Mouse (Mus musculus) forebrain, postnatal 0 days (tissue): ENCODE results near the gene Prrg2. TPM values are rescaled to one million over a fixed set of nuclear protein-coding genes. Genes with fewer than 3 reads are reported as not detected.

ENCODE experiments used
- ATAC-seq: fragments of 200-750 bp; cut with Nextera tagmentation; 2 replicates; pipeline ENCODE4 v1.8.0; 2017; ENCODE audit warnings: mild to moderate bottlenecking, moderate library complexity
- DNase-seq: peaks from one replicate; pipeline ENCODE4 v3.0.0-alpha.2; 2015
- H3K27ac ChIP-seq: fragments of 300-500 bp; sonication (generic); 2 replicates; pipeline ENCODE4 v1.5.1; 2014; ENCODE audit warnings: low read depth, mild to moderate bottlenecking, antibody characterized with exemption, low read length, moderate library complexity, mixed read lengths
- H3K27me3 ChIP-seq: fragments of 300-500 bp; sonication (generic); 2 replicates; pipeline ENCODE4 v1.6.1; 2014; ENCODE audit warnings: mild to moderate bottlenecking, low read length, mixed read lengths; ENCODE audit not compliant: insufficient read depth
- H3K36me3 ChIP-seq: fragments of 300-500 bp; sonication (generic); 2 replicates; pipeline ENCODE4 v1.6.1; 2014; ENCODE audit warnings: mild to moderate bottlenecking, moderate library complexity; ENCODE audit not compliant: insufficient read depth
- H3K4me1 ChIP-seq: fragments of 300-500 bp; sonication (generic); 2 replicates; pipeline ENCODE4 v1.6.1; 2014; ENCODE audit warnings: antibody characterized with exemption; ENCODE audit not compliant: insufficient read depth
- H3K4me2 ChIP-seq: fragments of 300-500 bp; sonication (generic); 2 replicates; pipeline ENCODE4 v1.6.1; 2014; ENCODE audit warnings: low read depth, mild to moderate bottlenecking, moderate library complexity
- H3K4me3 ChIP-seq: fragments of 300-500 bp; sonication (generic); 2 replicates; pipeline ENCODE4 v1.5.1; 2014; ENCODE audit warnings: low read depth, low read length, mixed read lengths
- H3K9ac ChIP-seq: fragments of 300-500 bp; sonication (generic); 2 replicates; pipeline ENCODE4 v1.6.1; 2014; ENCODE audit warnings: mild to moderate bottlenecking
- H3K9me3 ChIP-seq: fragments of 300-500 bp; sonication (generic); 2 replicates; pipeline ENCODE4 v1.6.1; 2016; ENCODE audit warnings: low read length
- CTCF ChIP-seq: sonication (generic); IDR thresholded peaks from 2 replicates; pipeline ENCODE4 v1.5.1; 2016; ENCODE audit warnings: antibody characterized with exemption, control low read depth, low read depth
- WGBS: fragments of 180-500 bp; shearing (Covaris S2); extraction: QIAGEN DNeasy Blood & Tissue Kit; methylation state at CpG from one replicate; pipeline ENCODE4 v1.1.7; 2014; 5-methylcytosine and 5-hydroxymethylcytosine counted together
- polyA plus RNA-seq: library from polyadenylated mRNA; unstranded; fragments of >200 nt; fragmentation: Nextera tagmentation; extraction: Ambion mirVana; gene quantifications from 2 replicates; pipeline ENCODE4 v1.2.1, GENCODE M21; 2015
- total RNA-seq: library from RNA; depleted of rRNA; stranded (reverse); fragments of >200 nt; gene quantifications from 2 replicates; pipeline ENCODE4 v1.2.3, GENCODE M21; 2014

Gene Prrg2
- total and polyA plus RNA-seq, 2 experiments from 2014 or later, result 15.1 to 15.9 TPM

DNA sequence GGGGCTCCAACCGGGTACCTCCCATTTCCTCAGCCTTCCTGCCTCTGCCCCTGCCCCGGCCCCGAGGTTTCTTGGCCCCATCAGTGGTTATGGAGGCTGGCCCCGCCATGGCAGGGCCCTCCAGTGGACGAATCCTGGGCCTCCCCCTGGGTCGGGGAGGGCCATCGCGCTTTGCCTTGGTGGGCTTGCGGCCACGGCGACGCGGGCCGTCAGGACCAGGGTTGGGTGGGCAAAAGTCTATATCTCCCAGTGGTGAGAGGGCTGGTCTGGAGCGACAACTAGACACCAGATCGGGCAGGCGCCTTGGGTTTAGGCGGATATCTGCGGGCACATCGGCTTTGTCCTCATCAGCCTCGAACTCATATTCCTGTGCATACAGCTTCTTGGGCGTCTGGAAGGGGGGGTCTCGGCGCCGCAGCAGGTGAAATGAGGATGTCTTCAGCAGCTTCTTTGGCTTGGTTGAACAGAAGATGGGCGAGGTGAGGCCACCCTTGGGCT, 15.6 kb downstream of the Prrg2 start:
- H3K4me3 ChIP-seq, result no peak overlapping the region
- no peak for DNase-seq
- 96% methylated on average over 26 of the region's 26 CpGs for WGBS
- no peak overlapping the region for H3K27ac ChIP-seq
- TF ChIP-seq CTCF, result no peak
- H3K36me3 ChIP-seq, result peaks cover 82% of the 10 kb centered on the region
- no peaks in the 10 kb centered on the region for H3K9me3 ChIP-seq
- no peak for ATAC-seq
- no peak overlapping the region for H3K4me2 ChIP-seq
- no peaks in the 10 kb centered on the region for H3K27me3 ChIP-seq
- H3K4me1 ChIP-seq, result no peaks in the 10 kb centered on the region; the same call in 1 of the 2 replicates
- H3K9ac ChIP-seq, result no peak overlapping the region

DNA sequence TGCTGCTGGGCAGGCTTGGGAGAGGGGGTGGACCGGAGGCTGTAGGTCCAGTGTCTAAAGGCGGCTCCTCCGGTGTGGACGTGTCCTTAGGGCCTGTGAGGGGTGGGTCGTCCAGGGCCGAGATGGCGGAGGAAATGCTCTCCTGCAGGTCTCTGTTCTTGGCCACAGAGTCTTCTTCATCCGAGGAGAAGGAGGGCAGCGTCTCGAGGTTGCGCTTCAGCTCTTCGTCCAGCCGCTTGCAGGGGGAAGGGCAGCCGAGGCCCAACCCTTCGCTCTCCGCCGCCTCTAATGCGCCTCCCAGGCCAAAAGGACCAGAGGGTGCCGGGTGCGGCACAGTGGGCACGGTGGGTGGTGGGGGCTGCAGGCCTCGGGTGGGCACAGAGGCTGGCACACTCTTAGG, 16.7 kb downstream of the Prrg2 start:
- peaks cover 93% of the 10 kb centered on the region for H3K36me3 ChIP-seq
- no peak overlapping the region for H3K4me3 ChIP-seq
- no peak for ATAC-seq
- 94% methylated on average over 22 of the region's 22 CpGs for WGBS
- H3K27ac ChIP-seq, result no peak overlapping the region
- no peak for DNase-seq
- H3K27me3 ChIP-seq, result no peaks in the 10 kb centered on the region
- H3K9me3 ChIP-seq, result no peaks in the 10 kb centered on the region
- H3K4me1 ChIP-seq, result no peaks in the 10 kb centered on the region
- TF ChIP-seq CTCF, result no peak
- H3K4me2 ChIP-seq, result no peak overlapping the region
- H3K9ac ChIP-seq, result no peak overlapping the region

DNA sequence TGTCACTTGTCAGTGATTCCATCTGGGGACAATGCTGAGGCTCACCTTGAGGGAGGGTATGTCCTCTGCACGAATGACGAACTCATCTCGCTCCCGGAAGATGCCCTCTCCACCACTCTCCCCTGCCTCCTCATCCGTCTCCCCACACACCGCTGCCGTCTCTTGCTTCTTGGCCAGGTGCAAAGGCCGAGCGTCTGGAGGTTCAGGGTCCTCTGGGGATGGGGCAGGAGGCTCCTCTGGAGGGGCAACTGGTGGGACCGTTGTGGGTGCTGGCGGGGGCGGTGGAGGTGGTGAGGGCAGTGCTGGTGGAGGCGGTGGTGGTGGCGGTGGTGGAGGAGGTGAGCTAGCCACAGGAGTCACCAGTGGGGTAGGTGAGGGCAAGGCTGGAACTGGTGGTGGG, 19.2 kb downstream of the Prrg2 start:
- peaks cover 87% of the 10 kb centered on the region for H3K36me3 ChIP-seq
- H3K4me1 ChIP-seq, result no peaks in the 10 kb centered on the region
- no peak overlapping the region for H3K4me2 ChIP-seq
- no peak for TF ChIP-seq CTCF
- no peak overlapping the region for H3K9ac ChIP-seq
- no peak overlapping the region for H3K27ac ChIP-seq
- H3K9me3 ChIP-seq, result no peaks in the 10 kb centered on the region
- no peak for DNase-seq
- no peak for ATAC-seq
- no peaks in the 10 kb centered on the region for H3K27me3 ChIP-seq
- no peak overlapping the region for H3K4me3 ChIP-seq
- WGBS, result 98% methylated on average over 14 of the region's 14 CpGs

DNA sequence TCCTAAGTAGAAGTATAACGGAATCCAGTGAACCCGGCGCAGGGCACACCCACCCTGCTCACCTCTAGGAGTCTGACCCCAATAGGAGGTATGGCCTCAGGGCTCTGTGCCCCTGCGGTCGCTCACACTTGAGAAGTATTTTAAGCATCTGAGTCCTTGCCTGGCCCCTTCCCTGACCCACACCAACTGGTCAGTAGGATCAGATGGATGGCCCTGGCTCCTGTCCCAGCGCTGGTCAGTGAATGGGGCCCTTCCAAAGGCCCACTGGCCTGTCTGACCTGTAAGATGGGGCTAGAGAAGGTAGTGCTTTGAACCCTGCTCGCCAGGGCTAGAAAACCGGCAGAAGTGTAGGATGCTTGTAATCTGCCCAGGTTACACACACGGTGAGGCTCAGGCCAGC, 21.6 kb downstream of the Prrg2 start:
- Histone ChIP-seq H3K4me3 (no peak overlapping the region), H3K27ac (no peak overlapping the region), H3K4me2 (no peak overlapping the region), H3K4me1 (no peaks in the 10 kb centered on the region), H3K9ac (no peak overlapping the region), H3K36me3 (peaks cover 82% of the 10 kb centered on the region), H3K27me3 (no peaks in the 10 kb centered on the region), H3K9me3 (no peaks in the 10 kb centered on the region)
- WGBS, result 94% methylated on average over 9 of the region's 9 CpGs
- ATAC-seq (no peak), DNase-seq (no peak)
- TF ChIP-seq CTCF, result no peak

DNA sequence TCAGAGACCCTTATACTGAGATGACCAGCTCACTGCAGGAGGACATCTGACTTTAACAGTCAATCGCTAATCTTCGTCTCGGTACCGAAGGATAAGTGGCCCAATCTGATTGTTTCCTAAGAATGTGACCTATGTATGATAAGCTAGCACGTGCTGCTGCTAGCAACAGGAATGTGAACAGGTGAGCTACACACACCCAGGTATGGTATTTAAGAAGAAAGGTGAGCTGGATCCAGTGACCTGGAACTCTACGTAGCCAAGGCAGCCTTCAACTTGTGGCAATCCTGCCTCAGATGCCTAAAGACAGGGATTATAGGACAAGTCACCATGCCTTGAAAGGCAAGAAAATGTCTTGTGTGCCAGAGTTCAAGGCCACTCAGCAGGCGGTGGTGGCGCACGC, 24.1 kb downstream of the Prrg2 start:
- no peak for TF ChIP-seq CTCF
- no peak overlapping the region for H3K9ac ChIP-seq
- peaks cover 85% of the 10 kb centered on the region for H3K36me3 ChIP-seq
- no peak for DNase-seq
- no peak for ATAC-seq
- no peak overlapping the region for H3K4me2 ChIP-seq
- H3K27ac ChIP-seq, result no peak overlapping the region
- H3K4me1 ChIP-seq, result no peaks in the 10 kb centered on the region
- no peaks in the 10 kb centered on the region for H3K27me3 ChIP-seq
- 96% methylated on average over 9 of the region's 9 CpGs for WGBS
- H3K9me3 ChIP-seq, result no peaks in the 10 kb centered on the region
- H3K4me3 ChIP-seq, result no peak overlapping the region

DNA sequence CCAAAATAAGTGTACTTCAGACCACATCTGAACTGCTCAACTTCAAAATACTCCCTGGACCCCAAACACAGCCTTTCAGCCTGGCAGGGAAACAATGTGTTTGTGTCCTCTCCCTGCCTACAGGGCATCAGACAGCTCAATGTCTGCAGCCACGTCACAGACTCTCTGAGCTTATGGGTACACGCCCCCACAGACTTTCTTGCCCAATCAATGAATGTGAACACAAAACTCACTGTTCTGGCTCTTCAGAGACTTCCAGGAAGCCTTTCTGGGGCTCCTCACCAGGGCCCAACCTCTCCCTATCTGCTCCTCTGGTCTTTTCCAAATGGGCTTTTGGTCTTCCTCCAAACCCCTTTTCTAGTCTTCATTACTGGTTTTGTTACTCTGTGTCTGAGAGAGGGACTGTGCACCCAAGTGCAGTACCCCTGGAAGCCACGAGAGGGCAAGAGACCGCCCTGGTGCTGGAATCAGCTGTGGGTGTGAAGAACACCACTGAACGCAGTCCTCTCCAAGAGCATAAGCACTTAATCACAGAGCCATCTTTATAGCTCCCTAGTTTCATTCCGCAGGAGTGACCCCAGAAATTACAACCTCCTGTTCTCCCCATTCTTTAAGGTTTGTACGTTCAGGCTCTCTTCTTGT, 24.6 kb downstream of the Prrg2 start:
- no peaks in the 10 kb centered on the region for H3K4me1 ChIP-seq
- TF ChIP-seq CTCF, result peak; percentile 73
- H3K36me3 ChIP-seq, result peaks cover 84% of the 10 kb centered on the region
- no peaks in the 10 kb centered on the region for H3K27me3 ChIP-seq
- no peak overlapping the region for H3K27ac ChIP-seq
- H3K4me3 ChIP-seq, result no peak overlapping the region
- WGBS, result 65% methylated on average over 7 of the region's 7 CpGs
- DNase-seq, result peak; percentile 34
- peak; percentile 72 for ATAC-seq
- H3K9ac ChIP-seq, result no peak overlapping the region
- no peak overlapping the region for H3K4me2 ChIP-seq
- no peaks in the 10 kb centered on the region for H3K9me3 ChIP-seq

DNA sequence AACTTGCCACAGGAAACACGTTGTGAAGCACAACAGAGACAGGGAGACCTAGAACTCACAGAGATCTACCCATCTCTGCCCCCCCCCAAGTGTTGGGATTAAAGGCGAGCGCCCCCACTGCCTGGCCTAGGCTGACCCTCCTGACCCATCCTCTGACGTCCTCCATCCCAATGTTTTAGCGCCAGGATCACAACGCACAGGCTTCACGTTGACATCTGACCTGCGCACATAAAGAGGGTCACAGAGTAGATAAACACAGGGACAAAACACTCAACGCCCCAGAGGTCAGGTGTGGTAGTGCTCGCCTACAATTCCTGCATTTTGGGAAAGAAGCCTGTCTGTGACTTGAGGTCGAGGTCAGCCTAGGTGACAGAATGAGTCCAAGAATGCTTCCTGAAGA, 25.8 kb downstream of the Prrg2 start:
- Histone ChIP-seq H3K36me3 (peaks cover 83% of the 10 kb centered on the region), H3K4me2 (no peak overlapping the region), H3K27me3 (no peaks in the 10 kb centered on the region), H3K4me3 (no peak overlapping the region), H3K27ac (no peak overlapping the region), H3K4me1 (no peaks in the 10 kb centered on the region), H3K9me3 (no peaks in the 10 kb centered on the region), H3K9ac (no peak overlapping the region)
- DNase-seq, result no peak
- 91% methylated on average over 11 of the region's 11 CpGs for WGBS
- no peak for TF ChIP-seq CTCF
- no peak for ATAC-seq
